Mouse (Mus musculus) forebrain, postnatal 0 days (tissue): ENCODE measurements at regions not wholly inside any gene's neighbourhood (a gene's known extent, or its start where the extent isn't known, plus 50 kb on each side); places are given as distances from the start of the nearest gene placed in this dataset.
A peak's percentile ranks its signal among the peaks of the same experiment; 100 is the strongest.

Experiments
- ATAC-seq: fragments of 200-750 bp; cut with Nextera tagmentation; 2 replicates; pipeline ENCODE4 v1.8.0; 2017; ENCODE audit warnings: mild to moderate bottlenecking, moderate library complexity
- DNase-seq: peaks from one replicate; pipeline ENCODE4 v3.0.0-alpha.2; 2015
- H3K27ac ChIP-seq: fragments of 300-500 bp; sonication (generic); 2 replicates; pipeline ENCODE4 v1.5.1; 2014; ENCODE audit warnings: low read depth, mild to moderate bottlenecking, antibody characterized with exemption, low read length, moderate library complexity, mixed read lengths
- H3K27me3 ChIP-seq: fragments of 300-500 bp; sonication (generic); 2 replicates; pipeline ENCODE4 v1.6.1; 2014; ENCODE audit warnings: mild to moderate bottlenecking, low read length, mixed read lengths; ENCODE audit not compliant: insufficient read depth
- H3K36me3 ChIP-seq: fragments of 300-500 bp; sonication (generic); 2 replicates; pipeline ENCODE4 v1.6.1; 2014; ENCODE audit warnings: mild to moderate bottlenecking, moderate library complexity; ENCODE audit not compliant: insufficient read depth
- H3K4me1 ChIP-seq: fragments of 300-500 bp; sonication (generic); 2 replicates; pipeline ENCODE4 v1.6.1; 2014; ENCODE audit warnings: antibody characterized with exemption; ENCODE audit not compliant: insufficient read depth
- H3K4me2 ChIP-seq: fragments of 300-500 bp; sonication (generic); 2 replicates; pipeline ENCODE4 v1.6.1; 2014; ENCODE audit warnings: low read depth, mild to moderate bottlenecking, moderate library complexity
- H3K4me3 ChIP-seq: fragments of 300-500 bp; sonication (generic); 2 replicates; pipeline ENCODE4 v1.5.1; 2014; ENCODE audit warnings: low read depth, low read length, mixed read lengths
- H3K9ac ChIP-seq: fragments of 300-500 bp; sonication (generic); 2 replicates; pipeline ENCODE4 v1.6.1; 2014; ENCODE audit warnings: mild to moderate bottlenecking
- H3K9me3 ChIP-seq: fragments of 300-500 bp; sonication (generic); 2 replicates; pipeline ENCODE4 v1.6.1; 2016; ENCODE audit warnings: low read length
- CTCF ChIP-seq: sonication (generic); IDR thresholded peaks from 2 replicates; pipeline ENCODE4 v1.5.1; 2016; ENCODE audit warnings: antibody characterized with exemption, control low read depth, low read depth
- WGBS: fragments of 180-500 bp; shearing (Covaris S2); extraction: QIAGEN DNeasy Blood & Tissue Kit; methylation state at CpG from one replicate; pipeline ENCODE4 v1.1.7; 2014; 5-methylcytosine and 5-hydroxymethylcytosine counted together

DNA sequence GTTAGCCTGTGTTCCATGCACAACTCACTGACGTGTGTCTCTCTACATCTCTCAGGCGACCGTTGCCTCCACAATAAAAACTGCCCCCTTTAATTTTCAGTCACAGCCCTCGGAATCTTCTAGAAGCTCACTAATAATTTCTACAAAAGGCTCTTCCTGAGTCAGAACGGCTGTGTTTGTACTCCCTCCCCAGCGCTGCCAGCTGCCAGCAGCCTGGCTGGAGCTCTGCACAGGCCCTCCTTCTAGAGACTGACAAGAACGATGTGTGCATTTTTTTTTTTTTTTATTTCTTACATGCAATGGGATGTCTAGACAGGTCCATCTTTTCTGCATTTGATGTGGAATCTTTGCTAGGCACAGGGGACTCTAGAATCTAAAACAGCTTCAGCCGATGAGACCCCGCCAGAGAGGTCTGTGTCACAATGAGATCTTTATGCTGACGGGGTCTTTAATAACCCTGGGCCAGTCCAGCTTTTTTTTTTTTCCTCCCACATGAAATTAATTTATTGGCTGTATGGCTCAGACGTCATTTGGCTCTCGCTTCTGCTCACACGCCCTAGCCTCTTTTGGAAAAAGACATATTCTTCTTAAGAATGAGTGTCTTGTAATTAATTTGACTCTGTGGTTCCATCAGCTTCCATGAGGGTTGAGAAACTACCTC is 185.8 kb upstream of the Zfp507 start:
- H3K4me1 ChIP-seq = no peaks in the 10 kb centered on the region
- no peak overlapping the region for H3K4me2 ChIP-seq
- ATAC-seq = no peak; the same call in 1 of the 2 replicates
- H3K27me3 ChIP-seq = no peaks in the 10 kb centered on the region
- H3K27ac ChIP-seq = no peak overlapping the region
- H3K9ac ChIP-seq = no peak overlapping the region
- H3K9me3 ChIP-seq = no peaks in the 10 kb centered on the region
- no peak overlapping the region for H3K4me3 ChIP-seq
- WGBS = 62% methylated on average over 13 of the region's 13 CpGs
- DNase-seq = peak; percentile 31
- H3K36me3 ChIP-seq = no peaks in the 10 kb centered on the region
- TF ChIP-seq CTCF = no peak

DNA sequence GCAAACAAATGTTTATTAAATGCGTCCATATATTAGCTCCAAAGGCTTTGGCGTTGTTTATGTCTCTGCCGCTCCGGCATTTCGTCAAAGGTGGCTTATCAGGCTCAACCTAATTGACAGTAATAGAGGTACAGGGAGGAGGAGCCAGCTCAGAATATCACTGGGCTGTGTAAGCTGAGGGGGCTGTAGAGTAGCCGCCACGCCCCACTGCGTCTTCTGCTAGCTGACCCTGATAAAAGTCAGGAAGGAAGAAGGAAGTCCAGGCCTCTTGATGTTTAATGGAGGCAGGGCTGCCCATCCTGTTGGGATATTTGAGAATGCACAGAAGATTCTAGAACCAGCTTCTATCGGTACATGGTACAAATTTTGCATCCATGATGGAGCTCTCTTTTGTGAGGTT is 175.2 kb upstream of the Zfp507 start:
- no peak for ATAC-seq
- H3K9me3 ChIP-seq = no peaks in the 10 kb centered on the region
- H3K4me3 ChIP-seq = no peak overlapping the region
- no peak for TF ChIP-seq CTCF
- H3K4me1 ChIP-seq = no peaks in the 10 kb centered on the region
- H3K27me3 ChIP-seq = no peaks in the 10 kb centered on the region
- no peak overlapping the region for H3K27ac ChIP-seq
- no peaks in the 10 kb centered on the region for H3K36me3 ChIP-seq
- no peak for DNase-seq
- H3K9ac ChIP-seq = no peak overlapping the region
- 91% methylated on average over 9 of the region's 9 CpGs for WGBS
- H3K4me2 ChIP-seq = no peak overlapping the region

DNA sequence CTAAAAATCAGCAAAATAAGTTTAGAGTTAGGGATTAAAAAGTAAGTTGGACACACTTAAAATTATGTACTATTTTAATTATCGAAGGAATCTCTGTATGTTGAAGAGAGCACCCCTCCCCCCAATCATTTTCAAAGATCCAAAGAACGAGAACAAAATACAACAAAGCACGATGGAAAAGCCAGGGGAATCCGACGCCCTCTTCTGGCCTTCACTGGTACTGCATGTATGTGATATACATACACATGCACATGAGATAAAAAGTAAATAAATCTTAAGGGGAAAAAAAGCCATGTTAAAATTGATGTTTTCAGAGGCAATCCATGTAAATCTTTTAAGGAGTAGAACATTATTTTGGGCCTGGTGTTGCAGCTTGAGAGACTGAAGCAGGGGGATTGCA is 155.9 kb upstream of the Zfp507 start:
- TF ChIP-seq CTCF = peak; percentile 53
- Histone ChIP-seq H3K27ac (no peak overlapping the region), H3K4me3 (no peak overlapping the region), H3K4me2 (no peak overlapping the region), H3K9ac (no peak overlapping the region), H3K36me3 (no peaks in the 10 kb centered on the region), H3K27me3 (no peaks in the 10 kb centered on the region), H3K4me1 (no peaks in the 10 kb centered on the region), H3K9me3 (no peaks in the 10 kb centered on the region)
- ATAC-seq (no peak), DNase-seq (no peak)
- WGBS = 23% methylated on average over 5 of the region's 5 CpGs

GRCm38 (mm10) chr7:35958052-35958451 is 155.2 kb upstream of the Zfp507 start:
- H3K4me2 ChIP-seq = no peak overlapping the region
- TF ChIP-seq CTCF = no peak
- DNase-seq (no peak), ATAC-seq (no peak)
- WGBS = 25% methylated on average over 2 of the region's 2 CpGs
- no peaks in the 10 kb centered on the region for H3K27me3 ChIP-seq
- H3K4me1 ChIP-seq = no peaks in the 10 kb centered on the region
- no peak overlapping the region for H3K9ac ChIP-seq
- no peaks in the 10 kb centered on the region for H3K9me3 ChIP-seq
- H3K36me3 ChIP-seq = no peaks in the 10 kb centered on the region
- no peak overlapping the region for H3K27ac ChIP-seq
- no peak overlapping the region for H3K4me3 ChIP-seq

GRCm38 (mm10) chr7:35948794-35949193 is 146.0 kb upstream of the Zfp507 start:
- Histone ChIP-seq H3K4me3 (no peak overlapping the region), H3K27ac (no peak overlapping the region), H3K4me2 (peak overlapping the region; percentile 23), H3K9me3 (no peaks in the 10 kb centered on the region), H3K4me1 (peaks cover 5% of the 10 kb centered on the region), H3K27me3 (no peaks in the 10 kb centered on the region), H3K9ac (no peak overlapping the region), H3K36me3 (no peaks in the 10 kb centered on the region)
- no peak for TF ChIP-seq CTCF
- WGBS = 5% methylated on average over 6 of the region's 6 CpGs
- ATAC-seq (no peak), DNase-seq (peak; percentile 11)

DNA sequence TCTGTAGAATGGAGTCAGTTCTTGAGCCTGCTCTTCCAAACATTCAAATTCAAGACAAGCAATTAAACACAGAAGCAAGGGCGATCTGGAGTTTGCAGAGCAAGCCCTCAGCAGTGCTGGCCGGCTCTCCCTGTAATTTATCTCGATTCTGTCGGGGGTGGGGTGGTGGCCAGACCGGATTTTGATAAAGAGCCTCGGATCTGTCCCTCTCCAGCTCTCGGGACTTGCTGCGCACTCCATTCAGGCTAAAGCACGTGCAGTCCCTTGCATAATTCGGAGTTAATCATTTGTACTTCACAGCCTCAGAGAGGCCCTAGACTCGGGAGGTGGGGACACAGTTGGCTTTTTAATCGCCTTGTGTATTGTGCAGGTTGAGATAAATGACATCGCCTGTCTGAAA is 145.6 kb upstream of the Zfp507 start:
- Histone ChIP-seq H3K27me3 (no peaks in the 10 kb centered on the region), H3K4me2 (peak overlapping the region; percentile 23), H3K27ac (no peak overlapping the region), H3K4me3 (no peak overlapping the region), H3K36me3 (no peaks in the 10 kb centered on the region), H3K9me3 (no peaks in the 10 kb centered on the region), H3K9ac (no peak overlapping the region), H3K4me1 (peaks cover 5% of the 10 kb centered on the region)
- DNase-seq (peak; percentile 29), ATAC-seq (no peak)
- WGBS = 4% methylated on average over 13 of the region's 13 CpGs
- TF ChIP-seq CTCF = no peak

- ATAC-seq (no peak), DNase-seq (no peak)
- Histone ChIP-seq H3K9me3 (no peaks in the 10 kb centered on the region), H3K4me2 (no peak overlapping the region), H3K27me3 (no peaks in the 10 kb centered on the region), H3K4me3 (no peak overlapping the region), H3K36me3 (no peaks in the 10 kb centered on the region), H3K9ac (no peak overlapping the region), H3K4me1 (no peaks in the 10 kb centered on the region), H3K27ac (no peak overlapping the region)
- WGBS = 87% methylated on average over 3 of the region's 3 CpGs
- TF ChIP-seq CTCF = no peak
These were observed 138.3 kb upstream of the Zfp507 start for GRCm38 (mm10) chr7:35941086-35941485.
